Mouse (Mus musculus): Measurements from ENCODE around the gene Il1f9.
"Not testable (repeated sequence)": the region's sequence is repeated elsewhere in the genome, so short reads cannot be mapped to it uniquely, and the experiment has no call there.

The Il1f9 gene

DNA sequence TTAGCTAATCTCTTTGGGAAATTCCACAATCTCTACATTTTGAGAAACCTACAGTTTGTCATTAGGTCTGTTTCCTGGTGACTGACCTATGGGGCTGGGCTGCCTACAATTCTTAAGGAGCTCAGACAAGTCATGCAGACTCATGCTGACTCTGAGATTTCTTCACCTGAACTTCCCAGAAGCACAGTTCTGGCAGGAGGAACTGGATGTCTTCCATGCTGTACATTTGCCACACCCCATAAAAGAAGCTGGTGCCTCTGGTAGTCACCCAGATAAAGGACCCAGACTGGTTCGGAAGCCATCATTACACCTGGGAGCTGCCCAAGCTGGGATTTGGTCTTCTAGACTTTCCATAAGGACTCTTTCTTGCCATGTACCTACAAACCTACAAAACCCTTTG is at the start of gene Il1f9:
Il1f9 (plus strand) TSS at position 301 of the 400 bp plus-strand sequence.
- DNase-seq, result peak; percentile 9

DNA sequence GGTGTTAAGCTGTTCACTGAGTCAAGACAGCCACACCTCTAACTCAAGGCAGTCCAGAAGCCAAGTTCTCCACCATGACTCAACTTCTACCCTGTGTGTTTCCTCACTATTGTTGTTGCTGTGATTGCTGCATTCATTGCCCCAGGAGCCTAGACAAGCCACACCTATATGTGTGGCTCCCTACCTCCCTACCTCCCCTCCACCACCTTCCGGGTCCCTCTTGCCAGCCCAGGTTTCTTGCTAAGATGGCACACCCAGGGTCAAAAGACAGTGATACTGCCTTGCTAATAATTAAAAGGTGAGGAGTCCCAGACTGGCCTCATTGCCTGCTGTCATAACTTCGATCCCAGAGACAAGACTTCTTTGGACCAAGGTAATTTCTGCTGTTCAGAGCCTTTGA is 33.4 kb upstream of the Il1f9 start, which contains the start of gene Il1f8:
Il1f8 (plus strand) TSS at position 301 of the 400 bp plus-strand sequence.
- no peak for DNase-seq

DNA sequence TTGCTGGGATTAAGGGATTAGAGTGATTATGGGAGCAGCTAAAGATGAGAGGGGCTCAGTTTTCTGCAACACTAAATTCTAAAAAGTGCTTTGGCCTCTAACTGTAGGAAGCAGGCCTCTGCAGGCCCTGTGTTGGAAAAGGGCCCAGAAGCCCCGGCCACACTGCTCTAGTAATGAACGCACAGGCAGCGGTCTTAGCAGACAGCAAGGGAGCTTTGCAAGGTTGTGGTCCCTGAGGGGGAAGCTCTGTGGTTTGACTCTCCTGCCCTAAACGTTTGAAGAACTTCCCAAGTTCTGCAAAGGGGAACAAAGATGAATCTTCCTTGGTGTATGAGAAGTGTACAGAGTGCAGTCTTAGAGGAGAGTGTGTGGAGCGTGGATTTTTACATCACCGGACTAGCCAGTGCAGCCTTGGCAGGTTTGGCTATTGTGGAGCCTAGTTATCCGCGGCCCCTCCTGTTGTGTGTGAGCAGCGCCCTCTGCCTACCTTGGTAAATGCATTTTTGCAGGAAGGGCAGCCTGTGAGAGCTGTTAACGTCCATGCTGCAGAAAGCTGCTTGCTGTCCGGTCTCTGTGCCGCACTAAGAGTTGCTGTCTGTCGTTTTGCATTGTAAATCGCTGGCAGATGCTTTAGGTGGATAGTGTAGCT is 4.5 kb upstream of the Il1f9 start:
- peak; percentile 51 for DNase-seq

DNA sequence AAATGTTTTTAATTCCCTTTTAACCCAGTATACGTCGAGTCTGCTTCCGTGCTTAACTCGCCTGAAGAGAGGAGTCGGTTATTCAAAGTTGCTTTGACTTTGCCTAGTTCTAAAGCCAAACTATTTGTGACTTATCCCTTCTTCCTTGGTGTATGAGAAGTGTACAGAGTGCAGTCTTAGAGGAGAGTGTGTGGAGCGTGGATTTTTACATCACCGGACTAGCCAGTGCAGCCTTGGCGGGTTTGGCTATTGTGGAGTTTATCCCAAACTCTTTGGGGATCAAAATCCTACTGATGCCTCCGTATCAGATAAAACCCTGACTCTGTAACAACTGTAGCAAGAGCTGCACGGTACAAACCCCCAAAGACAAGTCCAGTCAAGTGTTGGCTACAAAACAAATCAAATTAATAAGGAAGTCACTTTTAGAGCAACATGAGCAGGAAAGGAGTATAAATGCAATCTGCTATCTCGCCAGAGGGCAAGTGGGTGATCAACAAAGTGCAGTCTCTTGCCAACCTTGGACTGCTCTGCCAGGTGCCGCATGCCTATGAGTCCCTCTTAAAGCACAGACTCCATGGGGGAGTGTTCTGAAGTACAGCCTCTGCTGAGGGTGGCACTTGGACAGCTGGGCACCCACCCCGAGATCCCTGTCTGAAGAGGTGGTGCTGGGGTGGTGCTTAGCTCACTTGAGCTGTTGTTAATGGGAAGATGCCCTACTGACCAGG is 3.7 kb upstream of the Il1f9 start:
- not testable (repeated sequence) for DNase-seq

DNA sequence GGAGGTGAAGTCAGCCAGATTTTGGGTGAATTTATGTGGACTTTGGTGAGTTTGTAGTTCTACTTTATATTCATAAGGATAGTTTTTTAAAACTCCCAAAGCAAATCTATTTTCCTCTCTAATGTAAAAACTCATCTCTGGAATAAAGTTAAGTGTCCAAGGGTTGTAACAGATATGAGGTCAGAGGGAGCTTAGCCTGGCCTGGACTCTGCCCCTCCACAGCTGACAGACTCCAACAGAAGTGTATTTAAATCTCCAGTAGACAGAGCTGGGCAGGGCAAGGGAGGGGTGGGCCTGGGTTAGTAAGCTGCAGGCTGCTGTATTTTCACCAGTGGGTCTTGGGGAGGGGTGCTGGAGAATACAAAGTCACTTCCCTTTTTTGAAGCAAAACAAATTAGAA is 2.2 kb upstream of the Il1f9 start:
- not testable (repeated sequence) for DNase-seq

DNA sequence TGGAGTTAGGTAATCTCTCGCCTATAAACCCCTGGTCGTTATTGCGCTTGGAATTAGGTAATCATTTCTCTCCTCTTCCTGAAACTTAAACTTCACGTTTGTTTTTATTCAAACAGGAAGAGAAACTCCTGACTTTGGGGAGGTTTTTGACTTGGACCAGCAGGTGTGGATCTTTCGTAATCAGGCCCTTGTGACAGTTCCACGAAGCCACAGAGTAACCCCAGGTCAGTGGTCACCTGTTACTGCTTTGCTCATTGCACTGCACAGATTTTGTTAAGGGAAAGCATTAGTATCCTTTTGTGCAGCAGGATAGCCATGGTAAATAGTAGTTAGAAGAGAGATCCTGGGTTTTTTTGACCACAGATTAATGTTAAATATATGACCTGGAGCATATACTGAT is 1.3 kb downstream of the Il1f9 start:
- peak; percentile 22 for DNase-seq

DNA sequence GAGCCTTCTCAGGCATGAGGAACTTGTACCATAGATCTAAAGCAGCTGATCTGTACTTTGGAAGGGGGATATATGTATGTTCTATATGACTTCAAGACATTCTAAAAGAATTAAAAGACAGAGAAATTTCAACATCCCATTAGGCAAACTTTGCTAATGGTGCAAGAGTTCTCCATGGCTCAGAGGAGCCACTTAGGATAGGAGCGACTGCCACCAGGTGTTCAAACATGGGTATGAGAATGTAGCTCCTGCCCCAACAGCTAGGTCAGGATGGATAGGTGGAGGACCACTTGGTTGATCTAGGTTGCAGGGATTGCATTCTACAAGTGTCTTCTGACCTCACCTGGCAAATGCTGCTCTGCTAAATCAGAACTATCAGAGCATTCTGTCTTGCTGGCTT is 1.9 kb downstream of the Il1f9 start:
- peak; percentile 26 for DNase-seq

DNA sequence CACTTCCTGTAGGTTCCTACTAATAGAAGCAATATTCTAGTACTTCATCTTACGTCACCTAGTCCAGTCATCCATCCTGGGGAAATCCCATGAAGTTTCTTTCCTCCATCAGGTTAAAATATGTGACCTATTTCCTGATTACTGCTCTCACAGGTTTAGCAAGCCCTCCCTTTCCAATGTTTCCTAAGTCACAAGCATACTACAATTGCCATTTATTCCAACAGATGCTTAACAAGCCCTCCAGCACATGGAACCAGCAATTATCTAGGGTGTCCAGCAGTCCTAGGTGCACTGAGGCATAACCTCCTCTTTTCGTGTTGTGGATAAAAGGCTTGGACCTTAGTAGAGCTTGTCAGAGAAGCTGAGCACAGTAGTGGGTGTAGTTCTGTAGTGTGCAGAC is 28.8 kb downstream of the Il1f9 start, which contains the start of gene Il1f6:
Il1f6 (plus strand) TSS at position 301 of the 400 bp plus-strand sequence.
- no peak for DNase-seq

DNA sequence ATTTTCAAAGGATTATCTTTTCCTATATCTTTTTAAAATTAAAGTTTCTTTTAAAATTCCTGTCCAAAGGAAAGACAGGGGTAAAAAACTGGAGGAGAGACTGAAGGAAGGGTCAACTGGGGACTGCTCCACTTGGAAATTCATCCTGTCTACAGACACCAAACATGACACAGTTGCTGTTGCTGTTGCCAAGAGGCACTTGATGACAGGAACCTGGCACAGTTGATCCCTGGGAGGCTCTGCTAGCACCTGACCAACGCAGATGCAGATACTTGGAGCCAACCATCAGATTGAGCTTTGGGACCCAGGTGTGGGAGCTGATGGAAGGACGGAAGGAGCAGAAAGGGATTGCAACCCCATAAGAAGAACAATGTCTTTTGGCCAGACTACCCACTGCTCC is 40.9 kb downstream of the Il1f9 start:
- DNase-seq, result no peak
